Mouse (Mus musculus) embryonic facial prominence, embryonic 14.5 days (tissue): Measurements from ENCODE around the gene Gm21394. TPM values are rescaled to one million over a fixed set of nuclear protein-coding genes. Genes with fewer than 3 reads are reported as not detected.
"Not testable (repeated sequence)": the region's sequence is repeated elsewhere in the genome, so short reads cannot be mapped to it uniquely, and the experiment has no call there.

Experiments
- ATAC-seq: fragments of 200-750 bp; cut with Nextera tagmentation; 2 replicates; pipeline ENCODE4 v1.8.0; 2017; ENCODE audit warnings: low read depth, moderate number of reproducible peaks, moderate TSS enrichment
- DNase-seq: peaks from one replicate; pipeline ENCODE4 v3.0.0-alpha.2; 2015; ENCODE audit warnings: low spot score
- H3K27ac ChIP-seq: fragments of 300-500 bp; sonication (generic); replicated peaks from 2 replicates; pipeline ENCODE4 v1.5.1; 2014; ENCODE audit warnings: low read depth, mild to moderate bottlenecking, low read length, moderate library complexity
- H3K27me3 ChIP-seq: fragments of 300-500 bp; sonication (generic); replicated peaks from 2 replicates; pipeline ENCODE4 v1.6.1; 2014; ENCODE audit warnings: low read length; ENCODE audit not compliant: control insufficient read depth, insufficient read depth
- H3K36me3 ChIP-seq: fragments of 300-500 bp; sonication (generic); 2 replicates; pipeline ENCODE4 v1.6.1; 2014; ENCODE audit warnings: low read length, mixed read lengths; ENCODE audit not compliant: control insufficient read depth, insufficient read depth
- H3K4me1 ChIP-seq: fragments of 300-500 bp; sonication (generic); 2 replicates; pipeline ENCODE4 v1.6.1; 2014; ENCODE audit warnings: antibody characterized with exemption, low read length; ENCODE audit not compliant: control insufficient read depth, insufficient read depth
- H3K4me2 ChIP-seq: fragments of 300-500 bp; sonication (generic); 2 replicates; pipeline ENCODE4 v1.6.1; 2014; ENCODE audit warnings: low read depth, mild to moderate bottlenecking, low read length, moderate library complexity, mixed read lengths
- H3K4me3 ChIP-seq: fragments of 300-500 bp; sonication (generic); 2 replicates; pipeline ENCODE4 v1.5.1; 2014; ENCODE audit warnings: low read depth, mild to moderate bottlenecking, low read length
- H3K9ac ChIP-seq: fragments of 300-500 bp; sonication (generic); 2 replicates; pipeline ENCODE4 v1.6.1; 2014; ENCODE audit warnings: low read depth, mild to moderate bottlenecking, low read length, moderate library complexity, mixed read lengths
- H3K9me3 ChIP-seq: fragments of 300-500 bp; sonication (generic); 2 replicates; pipeline ENCODE4 v1.6.1; 2016; ENCODE audit warnings: low read length; ENCODE audit not compliant: control insufficient read depth
- WGBS: fragments of 180-500 bp; shearing (Covaris S2); extraction: QIAGEN DNeasy Blood & Tissue Kit; methylation state at CpG from one replicate; pipeline ENCODE4 v1.1.7; 2014; 5-methylcytosine and 5-hydroxymethylcytosine counted together
- polyA plus RNA-seq: library from polyadenylated mRNA; unstranded; fragments of >200 nt; fragmentation: Nextera tagmentation; extraction: Ambion mirVana; gene quantifications from 2 replicates; pipeline ENCODE4 v1.2.1, GENCODE M21; 2014

Gene Gm21394
- not detected in 2 replicates for polyA plus RNA-seq

DNA sequence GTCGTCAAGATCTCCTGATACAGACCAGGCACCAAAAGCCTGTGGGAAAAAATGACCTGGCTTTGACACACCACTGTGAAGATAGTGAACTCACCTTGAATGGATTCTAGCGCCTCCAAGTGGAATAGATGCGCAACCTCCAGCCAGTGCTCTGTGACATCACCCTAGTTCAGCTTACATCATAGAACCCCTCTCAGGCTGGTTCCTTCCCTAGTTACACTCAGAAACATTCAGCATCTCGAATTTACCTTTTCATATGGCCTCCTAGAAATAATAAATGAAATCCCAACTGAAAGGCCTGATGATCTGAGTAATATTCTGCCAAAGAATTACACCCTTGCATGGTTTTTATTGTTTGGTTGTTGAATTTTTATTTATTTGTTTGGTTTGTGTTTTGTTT lies at the start of gene Gm21394:
Gene Gm21394, minus strand, starts transcription at position 101 of the 400 bp plus-strand sequence.
- not testable (repeated sequence) for H3K9me3 ChIP-seq, H3K27me3 ChIP-seq, H3K27ac ChIP-seq, H3K9ac ChIP-seq, H3K4me2 ChIP-seq, H3K4me3 ChIP-seq, ATAC-seq, H3K4me1 ChIP-seq, DNase-seq, H3K36me3 ChIP-seq
- no CpG with 5 or more reads among the region's 4 CpGs for WGBS

Other genes starting within 250 kb of the Gm21394 start
- not detected in 2 replicates for gene Gm21409, start 181.8 kb upstream of the Gm21394 start, polyA plus RNA-seq